Mouse (Mus musculus) left cerebral cortex, postnatal 25 days (tissue): ENCODE measurements around the gene Eps8l3. TPM values are rescaled to one million over a fixed set of nuclear protein-coding genes. Genes with fewer than 3 reads are reported as not detected.
"Not testable (repeated sequence)": the region's sequence is repeated elsewhere in the genome, so short reads cannot be mapped to it uniquely, and the experiment has no call there.

ENCODE experiments used
- DNase-seq, 2 experiments: peaks; one replicate each; pipeline ENCODE4 v3.0.0; 2022; ENCODE audit warnings: low spot score in 2 of 2, mixed read lengths in 1 of 2
- intact Hi-C: fragments of 180-260 bp; cut with DNase I; formaldehyde crosslinking; loops from one replicate; pipeline ENCODE4 v1.15.1; 2025
- total RNA-seq, 2 experiments: library from RNA; stranded (reverse); gene quantifications; 2 replicates each; pipeline ENCODE4 v1.2.3; 2021

The Eps8l3 gene
- total RNA-seq, 2 experiments from 2014 or later = not detected

DNA sequence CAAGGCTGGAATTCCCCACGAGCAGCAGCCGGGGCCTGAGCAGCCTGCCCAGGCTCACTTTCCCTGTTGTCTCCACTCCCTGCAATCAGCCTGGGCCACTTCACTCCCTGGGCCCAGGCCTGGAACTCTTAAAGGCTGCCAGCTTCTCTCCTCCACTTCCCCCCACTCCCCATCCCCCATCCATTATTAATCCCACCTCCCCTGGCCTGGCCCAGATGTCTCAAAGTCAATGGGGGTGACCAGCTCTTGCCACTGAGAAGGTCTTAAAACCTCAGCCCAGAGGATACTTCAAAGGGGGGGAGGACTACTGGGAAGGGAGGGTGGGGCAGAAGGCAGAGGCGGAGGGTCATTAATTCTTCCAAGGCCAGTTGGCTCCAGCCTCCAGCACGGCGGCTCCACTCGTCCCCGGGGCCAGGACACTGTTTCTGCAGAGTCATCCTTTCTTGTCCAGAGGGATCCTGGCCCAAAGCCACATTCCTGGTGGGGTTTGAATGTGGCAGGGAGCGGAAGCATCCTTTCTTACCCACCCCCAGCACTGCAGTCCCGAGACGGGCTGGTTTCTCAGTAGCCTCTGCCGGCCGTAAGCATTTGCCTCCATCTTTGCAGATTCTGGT, 26.5 kb upstream of the Eps8l3 start:
- intact Hi-C loops = no loop called here
- peak in 1 of 2 experiments; percentile 31 for DNase-seq

DNA sequence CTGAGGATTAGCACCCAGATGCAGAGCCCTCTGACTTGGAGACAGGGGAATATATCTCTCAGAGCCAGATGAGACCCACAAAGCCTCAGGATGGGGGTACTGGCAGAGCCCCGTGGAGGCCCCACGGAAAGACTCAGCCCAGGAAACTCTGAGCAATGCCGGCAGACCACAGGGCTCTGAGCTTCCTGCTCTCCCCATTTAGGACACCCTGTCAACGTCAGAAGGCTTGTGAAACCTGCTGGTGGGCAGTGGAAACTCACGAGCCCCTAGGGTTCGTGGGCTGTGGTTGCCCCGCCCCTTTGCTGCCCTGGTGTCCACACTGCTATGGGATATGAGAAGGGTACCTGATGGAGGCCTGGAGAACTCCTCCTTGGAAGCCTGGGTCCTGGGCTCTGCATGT, 24.2 kb upstream of the Eps8l3 start:
- intact Hi-C loops = no loop called here
- DNase-seq = no peak

DNA sequence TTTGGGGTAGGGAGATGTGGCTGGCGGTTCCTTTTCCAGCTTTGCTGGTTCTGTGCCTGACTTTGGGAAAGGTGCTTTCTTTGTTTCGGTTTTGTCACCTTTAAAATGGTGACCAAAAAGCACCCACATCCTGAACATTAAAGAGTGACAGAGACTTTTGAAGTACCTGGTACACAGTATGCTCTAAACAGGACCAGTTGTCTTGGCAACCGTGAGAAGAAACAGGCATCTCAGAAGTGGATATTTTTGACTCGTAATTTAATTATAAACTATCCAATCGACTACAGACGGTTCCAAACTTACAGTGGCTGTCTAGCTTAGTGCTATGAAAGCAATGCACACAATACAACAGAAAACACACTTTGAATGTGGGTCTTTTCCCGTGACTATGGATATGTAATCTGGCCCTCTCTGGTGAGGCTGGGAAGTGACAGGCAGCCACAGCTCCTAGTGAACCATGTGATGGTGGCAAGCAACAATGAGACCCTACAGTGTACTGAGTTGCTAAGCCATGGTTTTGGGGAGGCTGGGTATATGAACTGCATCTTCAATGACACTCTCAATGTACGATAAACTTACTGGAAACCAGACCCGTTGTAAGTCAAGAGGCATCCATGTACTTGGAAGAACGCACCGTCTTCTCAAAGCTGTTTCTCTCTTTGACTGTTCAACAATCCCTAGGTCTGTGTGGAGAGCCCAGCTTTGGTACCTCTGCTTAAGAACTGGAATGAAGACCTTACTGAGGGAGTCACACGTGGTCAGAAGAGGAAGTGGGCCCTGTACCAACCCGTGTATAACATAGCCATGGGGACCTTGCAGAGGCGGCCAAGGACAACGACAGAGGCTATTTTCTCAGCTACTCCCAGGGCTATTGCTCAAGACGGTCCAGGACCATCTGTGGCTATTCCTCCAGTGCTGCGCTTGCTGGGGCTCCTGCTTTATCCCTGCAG, 23.5 kb upstream of the Eps8l3 start:
- peak in 1 of 2 experiments; percentile 33 for DNase-seq
- intact Hi-C loops = no loop called here

DNA sequence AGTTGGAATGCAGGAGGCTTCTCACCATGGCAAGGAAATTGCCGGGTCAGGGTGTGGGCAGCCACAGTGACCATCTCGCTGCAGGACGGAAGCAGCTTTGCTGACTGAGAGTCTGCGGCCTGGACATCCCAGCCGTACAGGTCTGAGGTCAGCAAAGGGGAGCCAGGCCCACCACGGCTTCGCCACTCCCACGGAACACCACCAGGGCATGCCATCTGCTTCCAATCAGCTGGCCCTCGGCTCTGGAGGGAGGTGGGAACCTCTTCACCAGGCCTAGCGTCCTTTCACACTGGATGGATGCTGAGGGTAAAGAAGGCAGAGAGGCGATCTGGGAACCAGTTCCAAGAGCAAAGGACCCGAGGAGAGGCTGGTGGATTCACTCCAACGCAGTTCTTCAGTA, 21.7 kb upstream of the Eps8l3 start:
- no peak for DNase-seq
- intact Hi-C loops = no loop called here

DNA sequence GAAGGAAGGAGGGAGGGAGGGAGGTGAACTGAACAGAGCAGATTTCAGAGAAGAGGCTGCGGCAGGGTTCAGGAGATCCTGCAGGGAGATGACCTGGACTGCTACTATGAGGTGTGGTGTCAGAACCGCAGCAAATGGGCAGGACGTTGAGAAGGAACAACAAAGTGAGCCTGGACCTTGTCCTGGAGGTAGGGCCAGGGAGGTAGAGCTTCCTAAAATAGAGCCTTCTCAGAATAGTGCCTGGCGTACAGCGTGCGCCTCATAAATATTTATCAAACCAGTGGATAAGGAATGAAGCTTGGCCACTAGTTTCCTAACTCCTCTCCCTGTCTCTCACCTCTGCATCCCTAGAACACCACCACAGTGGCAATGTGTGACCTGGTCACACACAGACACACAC, 19.4 kb upstream of the Eps8l3 start:
- DNase-seq = no peak
- intact Hi-C loops = no loop called here

DNA sequence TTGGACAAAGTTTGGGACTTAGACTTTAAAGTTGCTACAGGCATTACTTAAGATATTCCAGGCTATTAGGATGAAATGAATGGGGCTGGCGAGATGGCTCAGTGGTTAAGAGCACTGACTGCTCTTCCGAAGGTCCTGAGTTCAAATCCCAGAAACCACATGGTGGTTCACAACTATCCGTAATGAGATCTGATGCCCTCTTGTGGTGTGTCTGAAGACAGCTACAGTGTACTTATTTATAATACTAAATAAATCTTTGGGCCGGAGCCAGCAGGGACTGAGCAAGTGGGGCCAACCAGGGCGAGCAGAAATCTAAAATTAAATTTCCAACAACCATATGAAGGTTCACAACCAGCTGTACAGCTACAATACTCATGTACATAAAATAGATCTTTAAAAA, 15.5 kb upstream of the Eps8l3 start:
- DNase-seq = not testable (repeated sequence)
- intact Hi-C loops = loop anchor here (5.0 to 10.0 kb wide), 2 partner anchors 254 to 283 kb away; partner anchors contain the start of gene Gnai3

DNA sequence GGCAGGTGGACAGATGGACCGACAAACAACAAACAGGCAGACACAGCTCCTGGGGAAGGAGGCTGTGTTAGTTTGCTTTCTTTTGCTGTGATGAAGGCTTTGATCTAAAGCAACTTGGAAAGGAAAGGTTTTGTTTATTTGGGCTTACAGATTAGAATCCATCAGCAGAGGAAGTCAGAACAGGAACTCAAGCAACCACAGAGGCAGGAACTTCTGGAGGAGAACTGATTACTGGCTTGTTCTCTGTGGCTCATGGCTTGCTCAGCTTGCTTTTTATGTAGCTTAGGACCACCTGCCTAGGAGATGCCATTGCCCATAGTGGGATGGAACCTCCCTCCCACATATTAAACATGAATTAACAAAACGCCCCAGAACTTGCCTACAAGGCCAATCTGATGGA, 14.6 kb upstream of the Eps8l3 start:
- intact Hi-C loops = loop anchor here (2.0 to 10.0 kb wide), 3 partner anchors 104 to 282 kb away; partner anchors contain the start of gene Gnai3
- no peak for DNase-seq

DNA sequence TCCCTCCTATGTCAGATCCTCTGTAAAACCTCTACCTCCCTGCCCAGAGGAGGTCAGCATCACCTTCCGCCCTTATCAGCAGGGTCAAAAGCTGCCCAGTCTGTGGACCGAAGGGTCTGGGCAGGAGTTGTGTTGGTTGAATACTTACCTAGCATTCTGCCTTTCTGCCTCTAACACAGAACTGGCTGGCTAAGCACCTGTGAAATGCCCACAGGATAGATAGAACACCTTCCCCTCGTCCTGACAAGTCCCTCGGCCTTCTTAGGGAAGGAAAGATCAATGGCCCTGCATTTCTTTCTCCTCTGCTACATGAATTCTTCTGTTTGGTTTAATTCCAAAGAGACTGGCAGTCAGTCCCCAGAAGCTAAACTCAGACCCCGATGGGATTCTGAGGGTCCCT, 13.6 kb upstream of the Eps8l3 start:
- no peak for DNase-seq
- intact Hi-C loops = loop anchor here (2.0 to 10.0 kb wide), 3 partner anchors 105 to 281 kb away; partner anchors contain the start of gene Gnai3

DNA sequence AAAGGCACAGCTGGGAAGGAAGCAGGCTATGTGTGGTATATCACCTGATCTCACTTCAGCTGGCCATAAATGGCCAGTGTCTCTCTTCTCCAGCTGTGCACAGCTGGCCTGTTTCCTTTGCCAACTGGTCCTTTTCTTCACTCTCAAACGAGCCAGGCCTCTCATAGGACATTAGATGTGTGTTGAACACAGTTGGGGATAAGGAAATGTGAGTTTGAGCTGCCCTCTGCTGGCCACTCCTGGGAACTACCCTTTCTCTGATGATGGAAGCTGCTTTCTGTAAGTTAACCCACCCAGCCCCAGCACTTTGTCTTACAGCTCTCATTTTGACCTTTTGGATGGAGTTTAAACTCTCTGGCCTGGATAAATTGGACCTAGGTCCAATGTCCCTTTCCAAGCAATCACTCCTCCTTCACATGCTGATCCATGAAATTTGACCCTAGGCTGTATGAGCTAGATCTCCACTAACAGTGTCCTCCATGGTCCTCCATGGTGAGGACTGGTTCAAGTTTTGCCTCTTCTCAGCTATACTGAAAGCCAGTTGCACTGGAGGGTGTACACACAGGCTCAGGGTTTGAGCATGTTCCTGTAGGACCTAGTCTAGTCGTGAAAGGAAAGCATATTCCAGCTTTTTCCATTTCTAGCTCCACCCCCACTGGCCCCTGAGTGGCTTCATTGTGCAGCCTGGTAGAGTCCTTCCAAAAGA, 13.0 kb upstream of the Eps8l3 start:
- intact Hi-C loops = loop anchor here (1.0 to 10.0 kb wide), 4 partner anchors 105 to 281 kb away; partner anchors contain the start of genes Ahcyl1 and Gnai3
- DNase-seq = peak; percentile 91 to 97

DNA sequence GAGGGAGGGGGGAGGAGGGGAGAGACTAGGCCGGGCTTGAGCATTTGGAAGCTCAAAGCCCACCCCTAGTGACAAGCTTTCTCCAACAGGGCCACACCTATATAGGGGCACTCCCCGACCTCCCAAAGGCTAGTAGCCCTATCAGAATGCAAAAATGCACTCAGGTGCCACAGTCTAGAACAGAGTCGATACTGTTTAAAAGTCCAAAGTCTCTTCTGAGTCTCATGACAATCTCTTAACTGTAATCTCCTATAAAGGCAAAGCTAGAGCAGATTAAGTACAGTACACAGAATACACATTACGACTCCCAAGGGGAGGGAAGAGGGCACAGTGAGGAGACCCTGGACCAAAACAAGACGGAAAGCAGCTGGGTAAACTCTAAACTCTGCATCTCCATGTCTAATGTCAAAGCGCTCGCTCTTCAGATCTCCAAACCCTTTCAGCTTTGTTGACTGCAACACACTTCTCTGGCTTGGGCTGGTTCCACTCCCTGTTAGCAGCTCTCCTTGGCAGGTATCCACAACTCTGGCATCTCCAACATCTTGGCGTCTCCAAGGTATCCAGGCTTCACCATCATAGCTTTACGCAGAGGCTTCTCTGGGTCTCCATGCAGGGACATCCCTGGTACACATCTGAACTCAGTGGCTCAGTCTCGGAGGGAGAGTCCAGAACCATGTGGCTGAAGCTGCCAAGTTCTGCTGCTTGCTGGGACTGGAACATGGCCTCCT, 11.5 kb upstream of the Eps8l3 start:
- intact Hi-C loops = loop anchor here (10.0 kb wide), 1 partner anchor 279 kb away; the partner anchor contains the start of gene Gnai3
- DNase-seq = no peak

DNA sequence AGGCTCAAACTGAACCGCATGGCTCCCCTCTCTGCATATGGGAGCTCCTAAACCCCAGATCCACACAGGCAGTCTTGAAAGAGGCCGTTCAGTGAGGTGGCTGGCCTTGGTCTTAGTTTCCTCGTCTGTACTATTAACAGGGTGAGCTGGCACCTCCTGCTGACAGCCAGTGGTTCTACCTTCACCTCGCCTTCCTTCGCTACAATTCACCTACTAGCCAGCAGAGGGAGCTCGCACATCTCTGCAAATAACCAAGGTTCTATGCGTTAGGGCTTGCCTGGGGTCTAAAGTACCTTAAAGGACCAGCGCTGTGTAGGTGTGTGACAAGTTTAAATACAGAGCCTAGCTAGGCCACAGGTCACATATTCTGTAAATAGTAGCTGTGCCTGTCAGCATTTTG, 9.9 kb upstream of the Eps8l3 start:
- intact Hi-C loops = loop anchor here (1.0 to 10.0 kb wide), 3 partner anchors 51 to 278 kb away; partner anchors contain the start of gene Gnai3
- DNase-seq = peak; percentile 92 to 96

DNA sequence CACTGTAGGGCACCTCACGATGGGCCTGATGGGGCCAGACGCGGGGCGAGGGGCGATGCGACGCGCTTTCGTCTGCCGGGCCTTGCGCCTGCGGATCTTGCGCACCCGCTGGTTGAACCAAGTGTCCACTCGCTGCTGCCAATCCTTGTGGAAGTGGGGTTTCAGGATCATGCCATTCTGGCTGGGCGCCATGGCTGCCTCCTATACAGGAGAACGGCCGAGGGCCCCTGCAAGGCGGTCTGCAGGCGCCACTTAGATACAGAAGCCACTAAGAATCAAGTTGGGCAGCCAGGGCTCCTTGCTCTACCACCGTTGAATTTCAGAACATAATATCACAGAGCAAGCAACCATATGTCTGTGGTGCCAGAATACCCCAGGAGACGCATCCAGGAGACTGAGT, 8.6 kb upstream of the Eps8l3 start:
- no peak for DNase-seq
- intact Hi-C loops = loop anchor here (10.0 kb wide), 1 partner anchor 276 kb away; the partner anchor contains the start of gene Gnai3

DNA sequence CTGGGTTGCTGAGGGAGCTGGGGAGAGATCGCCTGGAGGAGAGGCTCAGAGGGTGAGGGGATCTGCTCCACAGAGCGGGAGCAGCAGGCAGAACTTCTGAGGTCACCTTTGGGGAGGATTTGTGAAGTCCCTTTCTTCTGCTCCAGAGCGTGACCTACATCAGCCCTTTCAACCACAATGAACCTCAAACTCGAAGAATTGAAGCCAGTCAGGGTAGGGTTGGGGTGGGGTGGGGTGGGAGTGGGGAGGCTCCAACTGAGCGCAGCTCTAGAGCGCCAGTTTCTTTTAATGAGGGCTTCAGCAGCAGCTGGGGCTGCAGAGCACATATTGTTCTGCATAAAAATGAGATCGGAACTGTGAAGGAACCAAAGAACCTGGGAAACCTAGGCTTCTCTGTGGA, 7.9 kb upstream of the Eps8l3 start:
- peak; percentile 49 to 61 for DNase-seq
- intact Hi-C loops = loop anchor here (10.0 kb wide), 1 partner anchor 276 kb away; the partner anchor contains the start of gene Gnai3

DNA sequence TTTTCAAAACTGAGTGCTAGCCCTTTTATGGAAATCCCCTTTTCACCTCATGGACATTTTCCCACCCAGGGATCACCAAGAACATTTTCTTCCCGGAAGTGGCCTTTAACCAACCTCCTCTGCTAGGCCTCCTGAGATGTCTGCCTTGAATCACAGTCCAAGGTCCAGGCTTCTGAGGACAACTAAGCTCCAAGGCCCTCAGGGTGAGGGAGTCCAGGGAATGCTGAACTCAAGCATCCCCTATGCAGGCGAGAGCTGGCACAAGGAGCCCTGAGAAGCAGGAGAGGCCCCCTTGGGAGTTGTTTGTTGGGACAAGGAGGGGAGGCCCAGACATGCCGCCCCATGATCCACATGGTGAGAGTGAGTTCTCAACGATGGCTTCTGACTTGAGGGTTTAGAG, 7.1 kb upstream of the Eps8l3 start:
- intact Hi-C loops = loop anchor here (10.0 kb wide), 1 partner anchor 275 kb away; the partner anchor contains the start of gene Gnai3
- DNase-seq = no peak

DNA sequence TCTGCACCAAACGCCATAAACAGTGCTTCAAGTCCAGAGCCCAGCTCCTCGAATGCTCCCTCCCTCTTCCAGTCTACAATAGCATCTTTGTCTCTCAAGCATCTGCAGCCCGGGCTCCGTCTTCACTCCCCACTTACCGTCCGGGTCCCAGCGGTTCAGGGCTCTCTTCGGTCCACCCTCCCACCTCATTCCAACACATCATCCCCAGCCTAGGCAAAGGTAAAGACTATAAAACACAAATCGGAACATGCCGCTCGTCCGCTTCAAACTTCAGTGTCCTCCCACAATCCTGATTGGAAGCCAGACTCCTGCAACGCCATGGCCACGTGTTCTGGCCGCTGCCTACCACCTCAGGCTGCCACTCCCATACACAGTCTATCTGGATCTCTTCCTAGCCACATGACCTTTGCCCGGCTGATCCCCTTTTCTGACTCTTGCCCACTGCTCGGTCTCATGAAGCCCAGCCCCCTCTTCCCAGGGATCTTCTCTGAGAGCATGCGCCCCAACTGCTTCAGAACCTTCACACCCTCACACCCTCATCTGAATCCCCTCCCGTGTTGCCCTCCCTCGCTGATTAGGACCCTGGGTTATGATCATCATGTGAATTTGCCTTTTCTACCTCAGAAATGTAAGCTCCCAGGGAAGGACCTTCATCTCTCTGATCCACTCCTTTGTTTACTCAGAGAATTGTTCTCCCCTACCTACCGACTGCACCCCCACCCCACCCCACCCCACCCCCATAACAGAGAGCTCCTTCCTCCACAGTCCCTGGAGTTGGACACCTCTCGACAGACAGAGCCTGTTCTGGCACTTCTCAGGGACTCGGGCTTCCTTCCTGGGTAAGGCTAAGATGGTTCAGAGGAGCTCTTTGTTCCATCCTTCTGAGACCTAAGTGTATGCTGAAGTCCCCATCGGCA, 3.4 kb upstream of the Eps8l3 start:
- DNase-seq = no peak

DNA sequence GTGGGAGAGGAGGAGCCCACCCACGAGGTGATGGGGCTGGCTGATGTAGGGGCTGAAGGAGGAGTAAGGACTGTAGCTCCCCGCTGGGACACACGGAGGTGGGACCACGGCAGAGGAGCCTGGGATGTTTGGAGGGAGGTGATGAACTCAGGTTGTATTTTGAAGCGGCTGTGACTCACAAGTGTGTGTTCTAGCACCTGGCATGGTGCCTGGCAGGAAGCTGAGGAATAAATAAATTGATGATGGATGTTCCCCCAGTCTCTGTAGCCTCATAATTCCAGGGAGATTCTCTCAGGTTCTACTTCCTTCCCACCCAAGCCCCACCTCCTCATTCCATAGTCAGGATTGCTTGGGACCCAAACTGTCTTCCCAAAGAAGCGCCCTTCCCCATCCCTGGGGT, 1.8 kb upstream of the Eps8l3 start:
- intact Hi-C loops = no loop called here
- no peak for DNase-seq

More for the DNA sequence above, 3.4 kb upstream of the Eps8l3 start:
- intact Hi-C loops = no loop called here

DNA sequence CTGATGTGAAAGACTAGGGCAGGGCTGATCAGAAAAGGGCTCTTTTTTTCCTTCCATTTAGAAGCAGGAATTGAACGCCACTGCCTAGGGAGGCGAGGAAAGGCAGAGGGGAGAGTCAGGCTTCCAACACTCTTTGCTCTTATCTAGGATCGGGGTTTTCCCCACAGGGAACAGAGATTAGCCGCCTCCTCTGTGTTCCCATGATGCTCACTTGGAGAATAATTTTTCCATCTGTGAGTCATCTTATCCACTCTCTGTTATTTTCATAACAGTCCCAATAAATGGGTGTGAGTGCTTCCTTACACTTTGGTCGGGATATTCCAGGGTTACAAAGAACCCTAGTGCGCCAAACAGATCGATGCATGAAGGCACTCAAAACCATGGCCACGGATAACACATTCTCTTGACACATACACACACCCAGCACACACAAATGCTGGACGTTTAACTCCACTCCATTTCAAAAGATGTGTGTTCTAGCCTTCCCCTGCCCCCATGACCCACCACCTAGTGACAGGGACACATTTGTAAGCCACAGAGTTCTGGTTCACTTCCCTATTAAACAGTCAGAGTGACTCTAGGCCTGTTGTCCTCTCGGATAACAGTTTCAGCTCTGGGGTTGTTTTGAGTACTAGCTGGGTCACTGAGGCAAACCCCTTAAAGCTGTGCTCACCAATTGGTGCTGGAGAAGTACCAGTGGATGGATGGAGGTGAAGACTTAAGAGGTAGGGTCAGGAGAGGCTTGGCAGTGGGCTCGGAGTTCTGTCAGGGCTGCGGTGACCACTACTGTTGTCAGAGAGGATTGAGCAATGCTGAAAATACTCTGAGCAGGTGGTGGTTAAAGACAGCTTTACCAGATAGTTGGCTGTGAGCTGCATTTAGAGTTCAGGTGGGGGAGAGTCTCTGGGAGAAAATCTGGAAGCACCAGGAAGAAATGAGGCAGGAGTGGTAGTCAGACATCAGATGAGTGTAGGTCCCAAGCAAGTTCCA, 1.0 kb downstream of the Eps8l3 start:
- intact Hi-C loops = no loop called here
- DNase-seq = no peak
